Mouse (Mus musculus): ENCODE results near the gene Ttll8.

The Ttll8 gene

DNA sequence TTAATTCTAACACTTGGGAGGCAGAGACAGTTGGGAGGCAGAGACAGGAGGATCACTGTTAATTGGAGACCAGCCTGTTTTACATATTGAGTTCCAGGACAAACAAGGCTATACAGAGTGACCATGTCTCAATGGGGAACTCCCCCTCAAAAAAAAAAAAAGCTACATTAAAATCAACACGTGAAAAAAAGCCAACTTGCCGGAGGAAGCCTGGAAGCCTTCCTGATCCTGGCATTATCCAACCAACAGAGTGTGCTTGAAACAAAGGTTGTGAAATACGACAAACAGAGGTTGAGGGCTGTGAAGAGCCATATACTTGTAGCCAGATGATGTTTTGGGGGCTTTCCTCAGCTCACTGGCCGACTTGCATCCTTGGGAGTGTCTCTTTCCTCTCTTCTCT is 71.4 kb downstream of the Ttll8 start:
- DNase-seq (ENCODE audit: extremely low spot score) = no peak

DNA sequence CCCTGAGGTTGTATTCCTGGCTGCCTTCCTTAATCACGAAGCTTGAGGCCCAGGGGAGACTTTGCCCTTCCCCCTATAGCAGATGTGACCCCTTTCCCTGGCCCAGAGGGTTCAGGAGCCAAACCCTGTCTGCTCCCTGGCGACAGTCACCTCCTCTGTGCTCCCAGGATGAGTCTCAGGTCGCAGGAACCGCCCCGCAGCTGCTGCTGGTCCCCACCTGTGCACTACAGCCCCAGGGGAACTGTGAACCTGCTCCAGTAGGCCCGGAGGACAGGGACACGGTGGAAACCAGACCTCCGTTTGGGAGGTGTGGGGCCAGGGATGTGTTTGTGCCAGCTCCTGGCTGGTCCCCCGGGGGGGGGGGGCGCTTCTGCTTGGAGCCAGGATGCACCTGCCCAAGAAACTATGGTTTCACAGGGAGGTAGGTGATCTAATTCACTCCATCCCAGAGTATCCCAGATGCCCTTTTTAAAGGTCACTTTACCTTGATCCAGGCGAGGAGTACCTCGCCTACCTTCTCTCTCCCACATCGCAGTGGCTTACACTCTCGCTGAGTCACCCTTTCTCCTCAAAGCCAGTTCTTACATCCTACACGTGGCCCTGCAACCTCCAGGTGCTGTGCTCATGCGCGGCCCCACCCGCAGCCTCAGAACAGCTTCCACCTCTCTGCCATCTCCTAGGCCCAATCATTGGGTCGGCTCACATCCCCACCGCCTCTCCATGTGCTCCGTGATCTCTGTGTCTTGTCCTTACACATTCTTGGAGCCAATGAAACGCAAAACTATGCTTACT is 72.8 kb downstream of the Ttll8 start:
- no peak for DNase-seq (ENCODE audit: extremely low spot score)

DNA sequence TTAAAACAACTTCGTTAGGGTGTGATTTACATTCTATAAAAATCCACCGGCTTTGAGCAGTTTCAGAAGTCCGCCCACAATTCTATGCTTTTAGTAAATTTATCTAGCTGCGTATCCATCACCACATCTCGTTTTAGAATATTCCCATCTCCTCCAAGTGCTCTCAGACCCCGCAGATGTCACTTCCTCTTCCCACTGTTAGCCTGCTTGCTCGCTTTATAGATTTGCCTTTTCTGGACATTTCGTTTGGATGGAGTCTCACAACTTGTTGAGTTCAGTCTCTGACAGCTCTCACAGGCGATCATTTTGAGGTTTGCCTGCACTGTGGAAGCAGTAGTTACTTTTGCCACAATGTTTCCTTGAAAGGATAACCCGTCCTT is 77.2 kb downstream of the Ttll8 start:
- no peak for DNase-seq (ENCODE audit: extremely low spot score)

DNA sequence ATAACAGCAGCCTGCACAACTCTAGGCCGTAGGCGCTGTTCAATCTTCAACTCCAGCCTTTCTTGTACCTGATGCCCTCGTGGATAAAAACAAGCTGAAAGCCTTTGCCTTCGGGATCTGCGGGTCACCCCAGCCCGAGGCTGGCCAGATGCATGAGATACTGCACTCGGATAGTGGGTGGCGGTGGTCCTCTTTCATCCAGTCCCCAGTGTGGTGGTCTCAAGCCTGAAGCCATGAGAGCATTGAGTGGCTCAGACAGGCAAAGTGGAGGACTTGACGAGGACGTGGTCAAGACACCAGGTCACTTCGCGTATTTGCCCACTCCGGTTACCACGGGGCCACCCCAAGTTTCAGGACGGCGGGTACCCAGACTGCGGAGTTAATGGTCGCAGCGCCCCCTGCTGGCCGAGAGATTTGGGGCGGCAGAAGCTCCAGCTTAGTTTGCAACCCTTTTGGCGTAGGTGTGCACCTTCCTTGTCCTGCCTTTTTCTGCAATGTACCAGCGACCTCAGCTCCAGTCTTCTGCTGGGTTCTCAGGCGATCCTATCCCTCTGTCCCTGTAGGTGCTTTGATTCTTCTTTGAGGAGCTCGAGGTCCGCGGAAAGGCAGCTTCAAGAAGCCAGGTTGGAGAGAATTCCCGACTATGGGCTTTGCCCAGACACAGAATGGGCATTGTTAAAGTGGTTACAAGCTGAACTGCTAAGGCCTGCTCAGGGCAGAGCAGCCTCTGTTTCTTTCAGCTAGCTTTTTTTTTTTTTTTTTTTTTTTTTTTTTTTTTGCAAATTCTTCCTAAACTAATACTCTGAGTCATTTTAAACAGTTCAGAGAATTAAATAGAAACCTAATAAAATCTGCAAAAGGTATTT is 77.8 kb downstream of the Ttll8 start:
- peak; percentile 80 for DNase-seq (ENCODE audit: extremely low spot score)

DNA sequence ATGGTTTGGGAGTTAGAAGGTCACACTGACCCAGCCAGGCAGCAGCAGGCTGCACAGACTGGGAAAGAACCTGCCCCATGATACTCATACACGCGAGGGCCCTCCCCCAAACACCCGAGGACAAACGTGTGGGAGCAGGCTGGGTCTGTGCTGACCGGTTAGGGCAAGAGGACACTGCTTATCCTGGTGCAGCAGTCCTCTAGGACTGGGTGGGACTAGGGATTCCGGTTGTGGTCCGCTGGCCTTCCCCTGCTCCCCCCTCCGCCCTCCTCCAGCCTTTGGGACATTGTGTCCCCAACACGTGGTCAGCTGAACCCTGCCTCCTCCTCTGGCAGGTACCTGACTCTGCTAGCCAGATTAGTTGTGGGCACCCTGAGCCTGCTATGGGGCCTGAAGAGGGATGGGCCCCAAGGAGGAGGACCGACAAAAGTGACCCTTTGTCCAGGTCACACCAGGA is 78.6 kb downstream of the Ttll8 start:
- no peak for DNase-seq (ENCODE audit: extremely low spot score)

DNA sequence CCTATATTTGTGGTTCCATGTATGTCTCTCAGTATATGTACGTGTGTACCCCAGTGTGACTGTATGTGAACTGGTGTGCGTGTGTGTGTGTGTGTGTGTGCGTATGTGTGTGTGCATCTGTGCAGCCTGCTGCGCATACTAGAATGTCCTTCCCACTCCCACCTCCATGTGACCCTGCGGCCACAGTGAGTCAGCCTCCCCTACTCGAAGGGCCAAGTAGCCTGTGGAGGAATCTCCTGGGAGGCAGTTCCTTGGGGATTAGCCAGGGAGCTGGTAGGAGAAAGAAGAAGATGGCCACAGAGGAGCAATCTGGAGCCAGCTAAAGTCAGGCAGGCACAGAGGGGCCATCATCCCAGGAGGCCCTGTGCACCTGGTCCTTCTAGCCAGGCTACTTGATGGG is 79.7 kb downstream of the Ttll8 start:
- no peak for DNase-seq (ENCODE audit: extremely low spot score)

DNA sequence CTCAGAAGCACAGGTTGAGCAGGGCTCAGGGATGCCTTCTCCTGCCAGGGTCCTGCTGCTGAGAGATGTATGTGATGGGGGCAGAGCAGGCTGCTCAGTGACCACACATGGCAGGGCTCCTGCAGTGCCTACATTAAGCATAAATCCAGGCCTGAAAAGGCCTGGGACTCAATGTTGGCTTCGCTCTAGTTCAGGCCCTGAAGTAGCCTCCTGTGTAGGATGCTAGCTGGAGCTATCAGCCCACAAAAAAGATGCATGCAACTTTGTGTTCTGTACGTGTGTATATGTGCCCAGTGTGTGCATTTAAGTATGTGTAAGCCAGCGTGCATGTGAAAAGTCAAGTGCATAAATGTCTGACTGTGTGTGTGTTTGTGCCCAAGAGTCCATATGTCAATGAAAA is 80.2 kb downstream of the Ttll8 start:
- DNase-seq (ENCODE audit: extremely low spot score) = no peak

DNA sequence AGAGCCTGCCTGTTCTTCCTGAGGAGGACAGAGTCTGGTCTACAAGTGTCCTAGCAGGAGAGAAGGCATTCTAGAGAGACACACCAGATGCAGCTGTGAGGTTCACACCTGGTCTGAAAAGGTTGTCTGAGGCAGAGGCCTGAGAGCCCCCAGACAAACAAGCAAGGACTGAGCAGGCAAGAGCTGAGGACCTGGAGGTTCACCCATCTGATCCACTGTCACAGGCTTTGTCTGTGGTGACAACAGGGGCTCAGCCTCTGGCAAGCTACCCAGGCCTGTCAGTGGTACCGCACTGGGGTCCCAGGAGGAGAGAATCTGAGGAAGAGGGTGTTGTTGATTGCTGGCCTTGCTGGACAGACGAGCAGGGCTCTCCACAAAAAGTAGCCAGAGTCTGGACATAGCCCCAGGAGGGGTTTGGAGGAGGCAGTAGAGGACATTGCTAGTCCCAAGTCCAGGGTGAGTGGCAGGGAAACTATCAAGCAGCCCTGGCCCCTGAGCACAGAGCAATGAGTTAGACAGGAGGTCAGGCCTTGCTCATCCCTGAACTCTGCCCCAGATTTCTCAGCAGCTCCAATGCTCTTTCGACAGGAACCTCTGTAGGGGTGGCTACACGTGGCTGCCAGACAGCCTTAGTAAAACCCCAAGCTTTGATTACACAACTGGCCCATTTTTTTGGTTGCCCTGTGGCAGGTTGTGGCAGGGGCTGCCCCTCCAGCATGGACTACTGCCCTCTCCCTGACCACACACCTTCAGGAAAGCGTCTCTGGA is 83.6 kb downstream of the Ttll8 start:
- DNase-seq (ENCODE audit: extremely low spot score) = no peak

DNA sequence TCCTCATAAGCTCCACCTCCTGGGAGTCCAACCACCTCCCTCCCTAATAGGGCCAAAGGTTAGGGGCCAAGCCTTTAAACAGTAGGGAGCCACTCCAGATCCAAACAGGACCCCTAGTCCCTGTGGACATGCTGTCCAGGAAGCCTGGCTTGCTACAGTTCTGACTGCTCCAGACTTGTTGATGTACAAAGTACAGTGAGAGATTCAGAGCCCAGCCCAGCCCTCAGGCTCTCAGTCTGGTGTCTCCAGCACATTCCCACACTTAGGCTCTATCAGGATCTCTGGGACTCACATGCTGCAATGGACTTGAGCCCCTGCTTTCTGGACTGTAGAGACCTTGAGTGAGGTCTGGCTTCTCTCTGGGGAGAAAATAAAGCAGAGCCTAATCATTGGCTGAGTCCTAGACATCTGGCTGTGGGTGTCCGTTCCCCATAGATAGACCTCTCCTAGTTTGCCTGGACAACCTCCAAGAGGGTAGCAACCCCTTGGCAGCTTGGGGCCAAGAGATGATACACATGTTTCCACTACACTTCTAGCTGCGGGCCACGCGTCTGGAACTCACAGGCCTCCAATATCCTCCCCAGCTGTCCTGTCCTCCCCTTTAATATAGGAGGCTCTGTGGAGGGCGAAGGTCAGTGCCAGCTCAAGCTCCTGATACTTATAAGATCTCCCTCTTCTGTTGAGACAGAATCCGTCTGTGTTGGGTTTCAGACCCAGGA is 86.0 kb downstream of the Ttll8 start:
- no peak for DNase-seq (ENCODE audit: extremely low spot score)

DNA sequence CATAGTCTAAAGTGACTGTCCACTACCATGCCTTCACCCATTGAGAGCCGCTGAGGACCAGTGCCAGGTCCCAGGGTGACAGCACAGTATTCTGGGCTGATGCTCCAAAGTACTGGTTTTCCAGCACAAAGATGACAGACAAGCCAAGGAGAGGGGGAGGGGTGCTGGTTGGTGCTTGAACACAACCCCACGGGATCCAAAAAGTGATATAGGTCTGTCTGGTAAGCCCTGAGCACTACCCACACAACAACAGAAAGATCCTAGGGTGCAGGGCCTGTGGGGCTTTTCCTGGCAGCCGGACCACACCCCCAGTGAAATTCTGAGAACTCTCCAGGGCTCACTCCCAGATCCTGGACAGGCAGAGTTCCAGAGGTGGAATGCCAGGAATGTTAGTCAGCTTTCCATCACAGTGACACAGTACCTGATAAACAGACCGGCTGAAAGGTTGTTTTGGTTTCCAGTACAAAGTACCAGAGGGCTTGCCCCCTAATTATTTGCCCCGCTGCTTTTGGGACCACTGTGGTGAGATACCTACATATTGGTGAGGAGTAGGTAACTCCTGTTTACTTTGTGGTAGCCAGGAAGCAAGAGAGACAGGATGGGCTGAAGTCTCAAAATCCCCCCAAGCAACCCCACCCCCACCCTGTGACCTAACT is 86.7 kb downstream of the Ttll8 start:
- DNase-seq (ENCODE audit: extremely low spot score) = peak; percentile 61

DNA sequence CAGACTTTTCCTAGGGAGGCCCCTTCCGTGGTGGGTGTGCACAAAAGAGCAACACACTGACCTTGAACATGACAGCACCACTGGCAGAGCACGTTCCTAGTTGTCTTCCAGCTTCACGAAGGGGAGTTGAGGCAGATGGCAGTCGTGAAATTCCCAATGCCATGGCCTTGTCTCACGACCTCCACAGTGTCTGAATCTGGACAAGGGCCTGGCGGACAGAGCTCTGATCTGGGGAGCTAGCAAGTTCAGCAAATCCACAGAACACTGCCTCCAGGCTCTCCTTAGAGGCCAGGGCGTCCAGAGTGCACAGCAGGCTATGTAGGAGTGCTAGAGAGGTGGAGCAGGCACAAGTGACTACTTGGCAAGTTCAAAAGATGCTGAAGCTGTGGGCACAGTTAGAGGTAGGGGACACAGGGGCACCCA is 87.3 kb downstream of the Ttll8 start:
- peak; percentile 22 for DNase-seq (ENCODE audit: extremely low spot score)

DNA sequence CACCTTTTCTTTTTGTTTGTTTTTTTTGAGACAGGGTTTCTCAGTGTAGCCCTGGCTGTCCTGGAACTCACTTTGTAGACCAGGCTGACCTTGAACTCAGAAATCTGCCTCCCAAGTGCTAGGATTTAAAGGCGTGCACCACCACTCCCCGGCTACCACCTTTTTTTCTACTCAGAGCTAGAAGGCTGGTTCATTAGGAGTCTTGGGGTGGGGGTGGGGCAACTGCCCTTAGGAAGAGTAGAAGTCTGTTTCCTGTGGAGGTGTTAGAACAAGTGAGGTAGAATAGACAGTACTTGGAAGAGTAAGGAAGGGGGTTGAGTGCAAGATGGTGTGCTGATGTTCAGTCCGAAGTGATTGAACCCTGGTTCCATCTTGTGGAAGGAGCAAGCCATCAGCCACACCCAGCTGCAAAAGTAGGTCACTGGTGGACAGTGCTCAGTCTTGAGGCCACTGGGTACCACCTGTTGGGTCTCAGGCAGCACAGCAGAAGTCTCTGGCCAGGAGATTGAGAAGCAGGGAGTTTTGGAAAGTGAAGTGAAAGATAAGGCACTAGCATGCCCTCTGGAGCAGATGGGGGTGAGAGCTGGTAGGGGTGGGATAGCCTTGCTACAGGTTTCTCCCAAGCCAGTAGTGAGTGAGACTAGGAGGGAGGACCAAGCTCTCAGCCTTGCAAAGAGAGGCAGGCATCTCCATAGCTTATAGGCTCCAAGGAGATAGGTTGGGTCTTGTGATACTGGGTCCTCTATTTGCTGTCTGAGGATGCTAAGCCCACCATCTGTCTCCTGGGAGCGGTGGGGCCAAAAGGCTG is 88.1 kb downstream of the Ttll8 start:
- DNase-seq (ENCODE audit: extremely low spot score) = no peak

DNA sequence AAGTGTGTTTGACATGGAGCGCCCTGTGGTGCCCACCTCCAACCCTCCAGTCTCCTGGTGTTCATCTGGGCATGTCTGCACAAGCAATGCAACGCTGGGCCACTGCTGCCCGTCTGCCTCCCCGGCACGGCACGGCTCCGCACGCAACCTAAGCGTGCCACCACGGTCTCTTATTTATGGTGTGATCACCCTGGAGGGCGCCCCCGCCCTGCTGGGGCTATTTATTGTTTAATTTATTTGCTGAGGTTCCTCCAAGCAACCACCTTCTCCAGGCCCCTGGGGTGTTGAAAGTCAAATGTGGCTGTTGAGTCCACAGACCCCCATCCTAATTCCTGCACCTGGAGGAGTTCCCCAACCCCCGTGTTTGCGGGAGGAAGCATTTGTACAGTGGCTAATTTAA is 89.2 kb downstream of the Ttll8 start:
- DNase-seq (ENCODE audit: extremely low spot score) = no peak

DNA sequence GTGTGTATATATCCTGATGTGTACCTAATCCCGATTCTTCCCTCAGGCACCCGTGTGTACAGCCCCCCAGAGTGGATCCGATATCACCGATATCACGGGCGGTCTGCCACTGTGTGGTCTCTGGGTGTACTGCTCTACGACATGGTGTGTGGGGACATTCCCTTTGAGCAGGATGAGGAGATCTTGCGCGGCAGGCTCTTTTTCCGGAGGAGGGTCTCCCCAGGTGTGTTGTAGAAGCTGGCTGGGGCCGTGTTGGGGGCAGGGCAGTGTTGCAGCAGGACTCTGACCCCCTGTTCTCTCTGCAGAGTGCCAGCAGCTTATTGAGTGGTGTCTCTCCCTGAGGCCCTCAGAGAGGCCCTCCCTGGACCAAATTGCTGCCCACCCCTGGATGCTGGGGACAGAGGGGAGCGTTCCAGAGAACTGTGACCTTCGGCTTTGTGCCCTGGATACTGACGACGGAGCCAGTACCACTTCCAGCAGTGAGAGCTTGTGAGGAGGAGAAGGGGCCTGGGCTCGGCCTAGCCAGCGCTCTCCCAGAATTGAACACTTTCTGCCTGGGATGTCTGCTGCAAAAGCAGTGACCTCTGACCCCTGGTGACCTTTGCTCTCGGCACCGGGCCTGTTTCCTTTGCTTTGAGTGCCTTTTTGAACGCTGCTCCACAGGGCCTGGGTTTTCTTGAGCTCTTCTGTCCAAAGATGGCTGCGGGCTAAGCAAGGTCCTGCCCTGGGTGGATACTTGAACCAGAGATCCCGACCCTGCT is 89.8 kb downstream of the Ttll8 start:
- DNase-seq (ENCODE audit: extremely low spot score) = peak; percentile 53

DNA sequence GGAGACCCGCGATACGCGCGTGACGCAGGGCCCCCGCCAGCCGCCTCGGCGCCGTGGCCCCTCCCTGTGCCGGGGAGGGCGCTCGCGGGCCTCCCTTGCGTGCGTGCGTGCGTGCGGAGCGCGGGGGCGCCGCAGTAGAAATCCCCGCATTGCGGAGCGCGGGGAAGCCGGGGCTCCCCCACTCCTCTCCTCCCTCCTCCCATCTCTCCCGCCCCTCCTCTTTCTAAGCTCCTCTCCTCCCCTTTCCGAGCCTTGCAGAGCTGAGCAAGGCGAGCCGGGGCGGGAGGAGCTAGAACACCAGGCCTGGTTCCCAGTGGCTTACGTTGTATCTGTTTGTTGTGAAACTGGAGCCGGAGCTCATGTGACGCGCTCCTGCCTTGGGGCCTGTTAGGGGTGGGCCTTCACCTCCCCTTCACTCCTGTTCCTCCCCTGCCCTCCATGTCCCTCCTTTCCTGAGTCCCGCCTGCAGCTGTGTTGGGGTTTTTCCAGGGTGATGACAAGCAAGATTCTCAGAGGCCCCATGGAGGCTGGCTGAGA is 90.5 kb downstream of the Ttll8 start:
- peak; percentile 86 for DNase-seq (ENCODE audit: extremely low spot score)

DNA sequence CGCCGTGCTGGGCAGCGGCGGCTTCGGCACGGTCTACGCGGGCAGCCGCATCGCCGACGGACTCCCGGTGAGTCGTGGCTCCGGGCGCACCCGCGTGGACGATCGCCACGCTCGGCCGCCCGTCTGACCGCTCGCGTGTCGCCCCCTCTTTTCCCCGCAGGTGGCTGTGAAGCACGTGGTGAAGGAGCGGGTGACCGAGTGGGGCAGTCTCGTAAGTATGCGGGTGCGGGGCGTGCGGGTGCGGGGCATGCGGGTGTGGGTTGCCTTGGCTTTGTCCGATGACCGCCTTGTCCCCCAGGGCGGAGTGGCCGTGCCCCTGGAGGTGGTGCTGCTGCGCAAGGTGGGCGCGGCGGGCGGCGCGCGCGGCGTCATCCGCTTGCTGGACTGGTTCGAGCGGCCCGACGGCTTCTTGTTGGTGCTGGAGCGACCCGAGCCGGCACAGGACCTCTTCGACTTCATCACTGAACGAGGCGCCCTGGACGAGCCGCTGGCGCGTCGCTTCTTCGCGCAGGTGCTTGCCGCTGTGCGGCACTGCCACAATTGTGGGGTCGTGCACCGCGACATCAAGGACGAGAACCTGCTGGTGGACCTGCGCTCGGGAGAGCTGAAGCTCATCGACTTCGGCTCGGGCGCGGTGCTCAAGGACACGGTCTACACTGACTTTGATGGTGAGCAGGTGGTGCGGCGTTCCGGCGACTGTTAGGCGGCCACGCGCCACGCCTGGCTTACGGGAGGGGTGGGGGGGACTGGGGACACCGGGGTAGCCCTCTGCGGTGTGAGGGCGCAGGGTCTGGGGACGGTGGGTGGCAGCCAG is 91.1 kb downstream of the Ttll8 start:
- peak; percentile 69 for DNase-seq (ENCODE audit: extremely low spot score)

DNA sequence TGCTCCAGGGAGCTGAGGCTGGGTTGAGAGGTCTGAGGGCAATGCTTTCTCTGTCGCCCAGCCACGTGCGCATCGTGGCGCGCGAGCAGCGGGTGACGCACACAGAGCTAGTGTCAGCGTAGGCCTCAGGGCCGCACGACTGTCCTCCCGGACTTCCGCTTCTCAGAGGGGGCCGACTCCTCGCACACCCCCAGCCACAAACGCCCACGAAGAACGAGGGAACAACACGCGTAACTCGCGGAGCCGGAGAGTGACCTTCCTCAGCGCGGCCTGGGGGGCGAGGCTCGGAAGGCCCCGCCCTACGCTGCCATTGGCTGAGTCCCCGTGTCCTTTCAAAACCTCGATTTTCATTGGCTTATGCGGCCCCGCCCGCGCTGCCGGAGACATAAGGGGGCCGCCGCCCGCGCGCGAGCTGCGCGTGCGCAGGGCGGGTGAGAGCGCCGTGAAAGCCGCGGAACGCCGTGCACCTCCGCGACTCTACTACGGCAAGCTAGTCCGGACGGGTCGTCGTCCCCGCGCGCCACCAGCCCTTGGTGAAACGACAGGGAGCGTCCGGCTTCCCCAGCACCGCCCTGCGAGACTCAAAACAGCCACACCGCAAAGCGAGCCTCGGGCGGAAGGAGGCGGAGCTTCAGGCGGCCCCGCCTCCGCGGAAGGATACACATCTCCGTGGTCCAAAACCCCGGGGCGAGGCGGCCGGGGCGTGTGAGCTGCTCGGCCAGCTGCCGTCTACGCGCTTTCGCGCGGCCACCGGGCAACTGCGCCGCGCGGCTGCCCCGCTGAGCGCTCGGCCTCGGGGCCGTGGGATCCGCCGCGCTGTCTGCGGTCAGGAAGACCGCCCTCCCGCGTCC is 92.2 kb downstream of the Ttll8 start, which contains the start of gene Pim3:
TSS of gene Pim3 (plus strand) at position 415 of the 851 bp plus-strand sequence.
- DNase-seq (ENCODE audit: extremely low spot score) = peak; percentile 95
